Mouse (Mus musculus): Measurements from ENCODE around the gene Plxna2. TPM values are rescaled to one million over a fixed set of nuclear protein-coding genes. Genes with fewer than 3 reads are reported as not detected.
A peak's percentile ranks its signal among the peaks of the same experiment; 100 is the strongest.

The Plxna2 gene
- polyA plus RNA-seq, 1 experiment from 2014 or later = 8.2 TPM

GRCm38 (mm10) chr1:194677878-194678277 is 59.9 kb downstream of the Plxna2 start:
- no peak for DNase-seq (ENCODE audit: low spot score)
- Histone ChIP-seq H3K27ac (peak overlapping the region; percentile 17; the same call in 1 of the 2 replicates), H3K9me3 (no peaks in the 10 kb centered on the region), H3K4me3 (no peak overlapping the region), H3K36me3 (no peaks in the 10 kb centered on the region), H3K4me1 (peaks cover 65% of the 10 kb centered on the region), H3K27me3 (ENCODE audit: insufficient read depth, poor library complexity, severe bottlenecking) (no peaks in the 10 kb centered on the region)
- 78% methylated on average over 3 of the region's 3 CpGs for WGBS

DNA sequence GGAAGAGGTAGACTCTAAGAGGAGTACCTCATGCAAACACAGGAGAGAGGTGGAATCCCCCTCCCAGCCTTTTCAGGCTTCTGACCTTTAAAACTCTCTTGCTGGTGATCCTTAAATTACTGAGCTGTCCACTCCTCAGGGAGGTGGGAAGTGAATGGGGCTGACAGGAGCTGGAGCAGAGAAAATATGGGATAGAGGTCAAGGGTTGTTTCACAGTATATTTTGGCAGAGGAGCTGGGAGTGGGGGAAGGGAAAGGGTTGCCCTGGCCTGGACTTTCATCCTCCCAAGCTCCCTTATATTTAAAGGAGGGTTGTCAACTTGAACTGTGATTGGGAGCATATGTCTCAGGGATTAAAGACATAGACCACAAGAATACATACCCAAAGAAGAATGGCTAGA is 61.1 kb downstream of the Plxna2 start:
- H3K9me3 ChIP-seq = no peaks in the 10 kb centered on the region
- peaks cover 65% of the 10 kb centered on the region for H3K4me1 ChIP-seq
- H3K27ac ChIP-seq = peak overlapping the region; percentile 59
- no peak for DNase-seq (ENCODE audit: low spot score)
- H3K4me3 ChIP-seq = no peak overlapping the region
- no peaks in the 10 kb centered on the region for H3K27me3 ChIP-seq (ENCODE audit: insufficient read depth, poor library complexity, severe bottlenecking)
- H3K36me3 ChIP-seq = no peaks in the 10 kb centered on the region

DNA sequence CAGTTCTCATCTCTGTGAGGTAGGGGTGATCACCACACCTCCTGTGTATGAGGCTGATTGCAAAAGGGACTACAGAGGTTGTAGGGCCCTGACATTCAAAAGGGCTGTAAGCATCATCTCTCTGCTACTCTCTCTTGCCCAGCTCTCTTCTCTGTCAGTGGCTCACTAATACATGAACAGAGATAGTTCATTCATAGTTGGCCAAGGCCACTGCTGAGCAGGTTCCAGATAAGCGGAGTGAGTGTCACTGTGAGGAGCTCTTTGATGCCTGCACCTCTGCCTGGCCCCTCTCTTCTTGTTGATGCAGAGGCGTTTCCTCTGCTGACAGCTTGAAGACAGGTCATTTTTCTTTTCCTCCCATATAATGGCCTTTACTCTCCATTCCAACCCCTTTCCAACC is 62.1 kb downstream of the Plxna2 start:
- no peak for DNase-seq (ENCODE audit: low spot score)
- 21% methylated on average over 2 of the region's 2 CpGs for WGBS
- H3K4me1 ChIP-seq = peaks cover 66% of the 10 kb centered on the region

DNA sequence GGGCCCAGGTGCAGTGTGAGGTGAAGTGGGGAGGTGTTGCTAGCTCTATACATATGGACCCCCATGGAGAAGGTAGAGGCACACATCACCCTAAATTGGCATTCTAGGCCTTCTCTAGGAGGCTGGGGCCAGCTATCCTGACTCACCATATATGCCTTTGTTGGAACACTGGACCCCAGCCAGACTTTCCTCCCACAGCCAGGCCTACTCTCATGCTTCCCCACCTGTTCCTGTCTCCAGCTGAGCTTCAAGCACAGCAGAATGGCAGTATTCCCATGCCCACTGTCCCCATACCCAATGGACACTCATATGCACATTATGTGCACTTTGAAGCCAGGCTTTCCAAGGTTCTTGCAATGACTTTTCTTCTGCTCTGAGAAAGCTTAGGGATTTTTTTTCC is 64.0 kb downstream of the Plxna2 start:
- H3K27ac ChIP-seq = no peak overlapping the region
- H3K36me3 ChIP-seq = no peaks in the 10 kb centered on the region
- peaks cover 76% of the 10 kb centered on the region for H3K4me1 ChIP-seq
- no peak for DNase-seq (ENCODE audit: low spot score)
- no peak overlapping the region for H3K4me3 ChIP-seq
- no peaks in the 10 kb centered on the region for H3K9me3 ChIP-seq
- no peaks in the 10 kb centered on the region for H3K27me3 ChIP-seq (ENCODE audit: insufficient read depth, poor library complexity, severe bottlenecking)

More for the DNA sequence above, 62.1 kb downstream of the Plxna2 start:
- H3K36me3 ChIP-seq = no peaks in the 10 kb centered on the region
- H3K9me3 ChIP-seq = no peaks in the 10 kb centered on the region
- H3K27me3 ChIP-seq (ENCODE audit: insufficient read depth, poor library complexity, severe bottlenecking) = no peaks in the 10 kb centered on the region
- no peak overlapping the region for H3K4me3 ChIP-seq
- peak overlapping the region; percentile 59 for H3K27ac ChIP-seq

DNA sequence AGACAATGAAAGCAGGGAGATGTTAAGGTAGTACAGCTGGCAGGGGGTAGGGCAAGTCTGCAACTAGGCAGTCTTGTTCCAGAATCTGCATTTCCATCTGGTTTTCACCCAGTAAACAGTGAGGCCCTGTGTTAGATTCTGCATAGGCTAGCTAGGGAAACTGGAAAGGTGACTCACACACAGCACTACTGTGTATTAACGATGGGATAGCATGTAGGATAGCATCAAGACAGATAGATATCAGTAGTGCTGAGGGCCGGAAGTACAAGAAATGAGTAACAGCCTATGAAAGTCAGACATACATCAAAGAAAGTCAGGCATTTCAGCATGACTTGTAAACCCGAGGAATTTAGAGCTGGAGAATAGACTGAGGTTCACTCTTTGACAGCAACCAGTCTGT is 65.1 kb downstream of the Plxna2 start:
- DNase-seq (ENCODE audit: low spot score) = no peak
- WGBS = 66% methylated on average over 3 of the region's 3 CpGs
- Histone ChIP-seq H3K4me1 (peaks cover 77% of the 10 kb centered on the region), H3K36me3 (no peaks in the 10 kb centered on the region), H3K4me3 (no peak overlapping the region), H3K27me3 (ENCODE audit: insufficient read depth, poor library complexity, severe bottlenecking) (no peaks in the 10 kb centered on the region), H3K9me3 (no peaks in the 10 kb centered on the region), H3K27ac (no peak overlapping the region)

- WGBS = 41% methylated on average over 2 of the region's 2 CpGs
- H3K36me3 ChIP-seq = no peaks in the 10 kb centered on the region
- DNase-seq (ENCODE audit: low spot score) = no peak
- H3K27ac ChIP-seq = no peak overlapping the region
- H3K4me3 ChIP-seq = no peak overlapping the region
- no peaks in the 10 kb centered on the region for H3K27me3 ChIP-seq (ENCODE audit: insufficient read depth, poor library complexity, severe bottlenecking)
- H3K4me1 ChIP-seq = peaks cover 60% of the 10 kb centered on the region
- H3K9me3 ChIP-seq = no peaks in the 10 kb centered on the region
Observed at GRCm38 (mm10) chr1:194685896-194686295, 67.9 kb downstream of the Plxna2 start.

DNA sequence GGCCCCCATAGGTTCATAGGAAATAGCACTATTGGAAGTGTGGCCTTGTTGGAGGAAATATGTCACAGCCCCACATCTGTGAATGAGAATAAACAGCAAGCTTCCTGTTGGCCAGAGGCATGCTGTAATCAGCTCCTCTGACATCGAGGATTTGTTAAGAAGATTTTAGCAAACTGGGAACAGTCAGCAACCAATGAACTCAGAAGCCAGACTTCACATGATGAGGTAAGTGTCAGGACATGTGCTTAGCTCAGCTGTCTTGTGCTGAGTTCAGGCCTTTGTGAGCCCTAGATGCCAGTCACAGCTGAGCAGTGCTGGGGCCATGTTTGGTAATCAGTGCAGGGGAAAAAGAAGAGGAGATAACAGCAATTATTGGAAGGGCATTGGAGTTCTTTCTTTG is 69.7 kb downstream of the Plxna2 start:
- H3K27ac ChIP-seq = peak overlapping the region; percentile 77
- 13% methylated on average over 1 of the region's 1 CpGs for WGBS
- H3K9me3 ChIP-seq = no peaks in the 10 kb centered on the region
- H3K36me3 ChIP-seq = no peaks in the 10 kb centered on the region
- peaks cover 45% of the 10 kb centered on the region for H3K4me1 ChIP-seq
- H3K4me3 ChIP-seq = no peak overlapping the region
- H3K27me3 ChIP-seq (ENCODE audit: insufficient read depth, poor library complexity, severe bottlenecking) = no peaks in the 10 kb centered on the region
- DNase-seq (ENCODE audit: low spot score) = no peak

- WGBS = 29% methylated on average over 2 of the region's 2 CpGs
- no peaks in the 10 kb centered on the region for H3K27me3 ChIP-seq (ENCODE audit: insufficient read depth, poor library complexity, severe bottlenecking)
- H3K36me3 ChIP-seq = no peaks in the 10 kb centered on the region
- peak overlapping the region; percentile 77; the same call in 1 of the 2 replicates for H3K27ac ChIP-seq
- peaks cover 48% of the 10 kb centered on the region for H3K4me1 ChIP-seq
- no peak overlapping the region for H3K4me3 ChIP-seq
- no peak for DNase-seq (ENCODE audit: low spot score)
- H3K9me3 ChIP-seq = no peaks in the 10 kb centered on the region
Observed at GRCm38 (mm10) chr1:194688161-194688560, 70.1 kb downstream of the Plxna2 start.

DNA sequence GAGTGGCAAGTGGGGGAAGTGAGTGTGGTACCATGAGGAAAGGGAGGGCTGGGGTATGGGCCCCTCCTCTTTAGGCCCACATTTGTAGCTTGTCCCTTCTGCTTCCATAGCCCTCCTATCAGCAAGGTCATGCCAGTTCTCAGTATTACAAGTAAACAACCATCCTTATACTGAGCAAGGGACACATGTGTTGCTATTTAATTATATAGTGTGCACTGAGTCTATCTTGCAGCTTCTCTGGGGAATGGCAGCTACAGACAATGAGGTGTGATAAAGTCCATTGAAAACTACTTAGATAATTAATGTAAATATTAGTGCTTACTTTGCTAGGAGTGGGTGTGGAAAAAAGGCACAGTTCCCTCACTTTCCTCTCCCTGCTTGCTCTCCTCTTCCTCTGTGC is 75.0 kb downstream of the Plxna2 start:
- Histone ChIP-seq H3K9me3 (no peaks in the 10 kb centered on the region), H3K4me3 (no peak overlapping the region), H3K4me1 (peaks cover 38% of the 10 kb centered on the region), H3K27me3 (ENCODE audit: insufficient read depth, poor library complexity, severe bottlenecking) (no peaks in the 10 kb centered on the region), H3K36me3 (no peaks in the 10 kb centered on the region), H3K27ac (no peak overlapping the region; the same call in 1 of the 2 replicates)
- DNase-seq (ENCODE audit: low spot score) = no peak

GRCm38 (mm10) chr1:194693488-194693887 is 75.5 kb downstream of the Plxna2 start:
- DNase-seq (ENCODE audit: low spot score) = no peak
- no peaks in the 10 kb centered on the region for H3K36me3 ChIP-seq
- no peaks in the 10 kb centered on the region for H3K27me3 ChIP-seq (ENCODE audit: insufficient read depth, poor library complexity, severe bottlenecking)
- 56% methylated on average over 2 of the region's 2 CpGs for WGBS
- H3K4me3 ChIP-seq = no peak overlapping the region
- no peak overlapping the region; the same call in 1 of the 2 replicates for H3K27ac ChIP-seq
- peaks cover 34% of the 10 kb centered on the region for H3K4me1 ChIP-seq
- H3K9me3 ChIP-seq = no peaks in the 10 kb centered on the region

DNA sequence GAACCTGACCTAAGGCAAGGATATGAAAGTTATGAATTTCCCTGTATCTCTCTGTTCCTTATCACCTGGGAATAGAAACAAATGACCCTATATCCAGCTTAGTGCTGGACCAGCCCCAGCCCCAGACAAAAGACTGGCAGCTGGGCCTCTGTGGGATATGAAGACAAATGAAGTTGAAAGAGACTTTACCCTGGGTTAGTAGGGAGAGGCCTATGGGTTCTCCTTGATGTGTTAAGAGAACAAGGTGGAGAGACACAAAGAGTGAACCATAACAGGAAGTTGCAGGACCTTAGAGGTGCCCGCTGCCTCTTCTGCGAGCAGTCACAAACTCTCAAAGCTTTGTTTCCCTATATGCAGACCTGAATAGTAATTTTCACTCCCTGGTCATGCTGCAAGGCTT is 76.8 kb downstream of the Plxna2 start:
- Histone ChIP-seq H3K9me3 (no peaks in the 10 kb centered on the region), H3K4me3 (no peak overlapping the region), H3K4me1 (peaks cover 34% of the 10 kb centered on the region), H3K36me3 (no peaks in the 10 kb centered on the region), H3K27me3 (ENCODE audit: insufficient read depth, poor library complexity, severe bottlenecking) (no peaks in the 10 kb centered on the region), H3K27ac (no peak overlapping the region)
- WGBS = 90% methylated on average over 2 of the region's 2 CpGs
- no peak for DNase-seq (ENCODE audit: low spot score)

DNA sequence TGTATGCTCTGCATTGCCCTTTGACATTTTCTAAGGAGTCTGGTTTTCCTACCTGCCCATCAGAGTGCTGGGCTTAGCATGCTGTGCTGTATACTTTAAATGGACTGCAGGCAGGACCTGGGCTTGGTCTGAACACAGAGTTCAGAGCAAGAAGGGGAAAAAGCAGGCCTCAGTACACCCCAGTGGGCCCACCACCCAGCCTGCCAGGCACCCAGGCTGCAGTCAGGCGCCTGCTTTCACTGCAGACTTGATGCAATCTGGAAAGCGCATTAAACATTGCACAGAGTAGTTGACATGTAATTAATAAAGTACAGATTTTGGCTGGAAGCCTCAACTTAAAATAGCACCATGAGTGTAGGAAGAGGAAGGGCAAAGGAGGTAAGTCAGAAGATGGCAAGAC is 79.4 kb downstream of the Plxna2 start:
- Histone ChIP-seq H3K9me3 (no peaks in the 10 kb centered on the region), H3K36me3 (no peaks in the 10 kb centered on the region), H3K27me3 (ENCODE audit: insufficient read depth, poor library complexity, severe bottlenecking) (no peaks in the 10 kb centered on the region), H3K4me3 (no peak overlapping the region), H3K27ac (no peak overlapping the region), H3K4me1 (peaks cover 38% of the 10 kb centered on the region)
- 82% methylated on average over 2 of the region's 2 CpGs for whole genome bisulfite sequencing
- DNase-seq (ENCODE audit: low spot score) = no peak

GRCm38 (mm10) chr1:194699321-194699720 is 81.3 kb downstream of the Plxna2 start:
- H3K27me3 ChIP-seq (ENCODE audit: insufficient read depth, poor library complexity, severe bottlenecking) = no peaks in the 10 kb centered on the region
- H3K9me3 ChIP-seq = no peaks in the 10 kb centered on the region
- DNase-seq (ENCODE audit: low spot score) = no peak
- H3K4me1 ChIP-seq = peaks cover 26% of the 10 kb centered on the region; the same call in 1 of the 2 replicates
- 61% methylated on average over 3 of the region's 3 CpGs for WGBS
- no peak overlapping the region for H3K4me3 ChIP-seq
- H3K36me3 ChIP-seq = no peaks in the 10 kb centered on the region
- H3K27ac ChIP-seq = no peak overlapping the region

- no peaks in the 10 kb centered on the region for H3K36me3 ChIP-seq
- H3K27ac ChIP-seq = no peak overlapping the region
- H3K4me3 ChIP-seq = no peak overlapping the region
- H3K4me1 ChIP-seq = peaks cover 15% of the 10 kb centered on the region; the same call in 1 of the 2 replicates
- no peak for DNase-seq (ENCODE audit: low spot score)
- H3K27me3 ChIP-seq (ENCODE audit: insufficient read depth, poor library complexity, severe bottlenecking) = no peaks in the 10 kb centered on the region
- H3K9me3 ChIP-seq = no peaks in the 10 kb centered on the region
- 56% methylated on average over 2 of the region's 2 CpGs for WGBS
Observed at GRCm38 (mm10) chr1:194703235-194703634, 85.2 kb downstream of the Plxna2 start.

All from heart, embryonic 10.5 days (tissue).